Mouse (Mus musculus) hindbrain, embryonic 16.5 days (tissue): Measurements from ENCODE around the gene Cnot10. TPM values are rescaled to one million over a fixed set of nuclear protein-coding genes. Genes with fewer than 3 reads are reported as not detected.
A peak's percentile ranks its signal among the peaks of the same experiment; 100 is the strongest.

Experiments
- ATAC-seq: fragments of 200-750 bp; cut with Nextera tagmentation; 2 replicates; pipeline ENCODE4 v1.8.0; 2017; ENCODE audit warnings: moderate TSS enrichment, moderate library complexity
- H3K27ac ChIP-seq: fragments of 300-500 bp; sonication (generic); 2 replicates; pipeline ENCODE4 v1.5.1; 2014; ENCODE audit warnings: low read depth, mild to moderate bottlenecking, control low read depth, low read length, moderate library complexity
- H3K27me3 ChIP-seq: fragments of 300-500 bp; sonication (generic); replicated peaks from 2 replicates; pipeline ENCODE4 v1.6.1; 2014; ENCODE audit warnings: low read length; ENCODE audit not compliant: control insufficient read depth, insufficient read depth
- H3K36me3 ChIP-seq: fragments of 300-500 bp; sonication (generic); 2 replicates; pipeline ENCODE4 v1.6.1; 2014; ENCODE audit warnings: mild to moderate bottlenecking, low read length, moderate library complexity, mixed read lengths; ENCODE audit not compliant: control insufficient read depth, insufficient read depth
- H3K4me1 ChIP-seq: fragments of 300-500 bp; sonication (generic); 2 replicates; pipeline ENCODE4 v1.6.1; 2014; ENCODE audit warnings: low read depth, low read length; ENCODE audit not compliant: control insufficient read depth, insufficient read depth
- H3K4me2 ChIP-seq: fragments of 300-500 bp; sonication (generic); 2 replicates; pipeline ENCODE4 v1.6.1; 2014; ENCODE audit warnings: mild to moderate bottlenecking, low read length, control low read depth, moderate library complexity
- H3K4me3 ChIP-seq: fragments of 300-500 bp; sonication (generic); 2 replicates; pipeline ENCODE4 v1.5.1; 2014; ENCODE audit warnings: mild to moderate bottlenecking, low read length, control low read depth, moderate library complexity
- H3K9ac ChIP-seq: fragments of 300-500 bp; sonication (generic); 2 replicates; pipeline ENCODE4 v1.6.1; 2014; ENCODE audit warnings: low read depth, mild to moderate bottlenecking, control low read depth, low read length, moderate library complexity
- H3K9me3 ChIP-seq: fragments of 300-500 bp; sonication (generic); 2 replicates; pipeline ENCODE4 v1.6.1; 2014; ENCODE audit warnings: mild to moderate bottlenecking, low read length, moderate library complexity; ENCODE audit not compliant: control insufficient read depth
- WGBS: fragments of 180-500 bp; shearing (Covaris S2); extraction: QIAGEN DNeasy Blood & Tissue Kit; methylation state at CpG from one replicate; pipeline ENCODE4 v1.1.7; 2014; 5-methylcytosine and 5-hydroxymethylcytosine counted together
- polyA plus RNA-seq: library from polyadenylated mRNA; unstranded; fragments of >200 nt; fragmentation: Nextera tagmentation; extraction: Ambion mirVana; gene quantifications from 2 replicates; pipeline ENCODE4 v1.2.1, GENCODE M21; 2015

Gene Cnot10
- polyA plus RNA-seq, 1 experiment from 2014 or later, result 52.1 TPM

DNA sequence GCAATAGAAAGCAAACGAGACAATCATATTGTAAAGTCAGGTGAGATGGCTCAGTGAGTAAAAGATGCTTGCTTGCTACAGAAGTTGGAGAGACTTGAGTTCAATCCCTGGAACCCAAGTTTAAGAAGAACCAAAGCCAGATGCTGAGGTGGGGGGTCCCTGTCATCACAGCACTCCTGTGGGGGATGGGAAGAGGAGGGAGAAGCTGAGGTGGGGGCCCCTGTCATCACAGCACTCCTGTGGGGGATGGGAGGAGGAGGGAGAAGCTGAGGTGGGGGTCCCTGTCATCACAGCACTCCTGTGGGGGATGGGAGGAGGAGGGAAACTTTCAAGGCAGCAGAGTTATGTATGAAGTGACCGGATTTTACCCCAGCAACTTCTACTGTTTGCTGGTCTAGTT, 33.6 kb upstream of the Cnot10 start:
- peak overlapping the region; percentile 87 for H3K27ac ChIP-seq
- no peaks in the 10 kb centered on the region for H3K27me3 ChIP-seq
- peaks cover 7% of the 10 kb centered on the region; the same call in 1 of the 2 replicates for H3K4me1 ChIP-seq
- H3K9ac ChIP-seq, result no peak overlapping the region
- H3K36me3 ChIP-seq, result no peaks in the 10 kb centered on the region
- H3K4me2 ChIP-seq, result peak overlapping the region; percentile 66
- H3K4me3 ChIP-seq, result no peak overlapping the region
- ATAC-seq, result no peak
- 50% methylated on average over 2 of the region's 2 CpGs for WGBS
- H3K9me3 ChIP-seq, result no peaks in the 10 kb centered on the region

DNA sequence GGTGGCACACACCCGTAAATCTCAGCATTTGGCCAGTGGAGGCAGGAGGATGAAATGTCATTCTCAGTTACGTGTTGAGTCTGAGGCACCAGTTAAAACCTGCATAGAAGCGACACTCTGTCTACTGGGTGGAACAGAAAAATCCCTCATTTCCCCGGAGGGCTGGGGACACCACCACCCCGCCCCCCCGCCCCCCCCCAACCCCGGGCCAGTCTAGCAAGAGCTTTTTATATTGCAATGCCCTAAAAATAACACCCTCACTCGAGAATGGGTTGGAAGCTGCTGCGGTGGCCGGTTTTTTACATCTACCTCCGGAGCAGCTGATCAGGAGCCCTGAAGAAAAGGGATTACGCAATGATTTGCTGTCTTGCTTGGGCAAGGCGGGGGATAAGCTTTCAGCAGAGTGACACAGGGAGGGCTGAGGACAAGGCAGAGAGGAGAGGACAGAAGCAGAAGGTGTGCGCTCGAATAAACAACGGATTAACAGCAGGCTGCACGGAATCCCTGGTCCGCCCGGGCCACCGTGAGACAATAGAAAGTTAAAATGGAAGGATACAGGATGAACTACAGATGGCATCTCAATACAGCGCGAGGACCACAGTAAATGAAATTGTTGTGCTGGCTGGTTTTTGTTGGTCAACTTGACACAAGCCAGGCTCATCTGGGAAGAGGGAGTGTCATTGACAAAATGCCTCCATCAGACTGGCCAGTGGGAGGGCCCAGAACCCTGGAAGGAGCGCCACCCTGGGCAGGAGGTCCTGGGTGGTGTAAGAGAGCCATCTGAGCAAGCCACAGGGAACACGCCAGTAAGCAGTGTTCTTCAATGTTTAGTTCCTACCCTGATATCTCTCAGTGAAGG, 32.9 kb upstream of the Cnot10 start:
- H3K27ac ChIP-seq, result peak overlapping the region; percentile 87
- WGBS, result 6% methylated on average over 24 of the region's 24 CpGs
- no peaks in the 10 kb centered on the region for H3K9me3 ChIP-seq
- H3K4me1 ChIP-seq, result peaks cover 7% of the 10 kb centered on the region; the same call in 1 of the 2 replicates
- no peaks in the 10 kb centered on the region for H3K27me3 ChIP-seq
- H3K4me2 ChIP-seq, result peak overlapping the region; percentile 66
- H3K4me3 ChIP-seq, result peak overlapping the region; percentile 37
- ATAC-seq, result peak; percentile 80
- peak overlapping the region; percentile 65 for H3K9ac ChIP-seq
- H3K36me3 ChIP-seq, result no peaks in the 10 kb centered on the region

DNA sequence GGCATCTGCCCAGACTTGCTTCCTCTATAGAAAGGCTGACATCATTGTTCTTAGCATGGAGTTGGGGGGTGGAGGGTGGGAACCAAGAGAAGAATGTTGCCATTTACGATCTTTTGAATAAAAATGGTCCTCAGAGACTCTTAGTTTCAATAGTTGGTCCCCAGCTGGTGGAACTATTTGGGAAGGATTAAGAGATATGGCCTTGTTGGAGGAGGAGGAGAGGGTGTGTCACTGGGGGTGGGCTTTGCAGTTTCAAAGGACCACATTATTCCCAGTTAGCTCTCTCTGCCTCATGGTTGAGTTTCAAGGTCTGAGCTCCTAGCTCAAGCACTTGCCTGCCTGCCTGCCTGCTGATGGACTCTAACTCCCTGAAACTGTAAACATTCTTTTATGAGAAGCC, 32.0 kb upstream of the Cnot10 start:
- ATAC-seq, result no peak
- 56% methylated on average over 1 of the region's 1 CpGs for WGBS
- no peaks in the 10 kb centered on the region for H3K9me3 ChIP-seq
- H3K9ac ChIP-seq, result no peak overlapping the region
- no peak overlapping the region for H3K27ac ChIP-seq
- H3K36me3 ChIP-seq, result no peaks in the 10 kb centered on the region
- H3K4me1 ChIP-seq, result peaks cover 7% of the 10 kb centered on the region; the same call in 1 of the 2 replicates
- H3K4me3 ChIP-seq, result no peak overlapping the region
- H3K4me2 ChIP-seq, result no peak overlapping the region
- no peaks in the 10 kb centered on the region for H3K27me3 ChIP-seq

DNA sequence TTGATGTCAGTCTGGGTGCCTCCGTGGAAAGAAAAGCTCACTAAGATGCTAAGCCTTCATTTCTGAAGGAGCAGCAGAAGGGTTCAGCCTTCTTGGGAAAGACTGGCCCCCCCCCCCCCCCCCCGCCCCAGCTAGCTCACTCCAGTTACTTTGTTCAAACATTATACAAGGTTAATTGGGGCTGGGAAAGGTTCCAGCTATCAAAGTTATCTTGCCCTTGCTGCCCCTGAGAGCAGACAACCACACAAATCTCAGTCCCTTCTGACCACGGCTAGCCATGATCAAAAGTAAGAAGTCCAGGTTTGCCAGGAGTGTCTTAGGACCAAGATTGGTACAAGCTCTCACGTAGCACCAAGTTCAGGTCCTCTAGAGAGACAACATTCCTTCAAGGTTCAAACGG, 29.0 kb upstream of the Cnot10 start:
- ATAC-seq, result no peak
- H3K27me3 ChIP-seq, result no peaks in the 10 kb centered on the region
- H3K4me1 ChIP-seq, result peaks cover 7% of the 10 kb centered on the region; the same call in 1 of the 2 replicates
- no peaks in the 10 kb centered on the region for H3K36me3 ChIP-seq
- no peak overlapping the region for H3K27ac ChIP-seq
- 84% methylated on average over 4 of the region's 5 CpGs for WGBS
- no peaks in the 10 kb centered on the region for H3K9me3 ChIP-seq
- H3K9ac ChIP-seq, result no peak overlapping the region
- no peak overlapping the region for H3K4me3 ChIP-seq
- no peak overlapping the region for H3K4me2 ChIP-seq

DNA sequence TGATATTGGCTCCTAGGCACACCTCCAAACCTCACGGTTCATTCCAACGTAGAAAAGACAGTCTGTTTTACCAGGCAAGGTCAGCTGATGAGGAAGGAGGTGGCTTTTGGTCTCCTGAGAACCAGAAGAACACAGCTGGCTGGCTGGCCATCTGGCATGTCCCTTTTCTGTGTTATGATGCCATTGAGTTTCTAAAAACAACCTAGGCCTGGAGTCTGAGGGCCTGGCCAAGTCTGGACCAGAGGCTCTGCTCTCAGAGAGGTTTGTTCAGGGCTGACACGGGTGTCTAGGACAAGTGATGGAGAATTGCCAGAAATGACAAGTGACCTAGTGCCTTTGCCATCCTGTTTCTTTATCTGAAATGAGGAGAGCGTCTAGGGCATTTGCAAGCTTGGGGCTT, 28.1 kb upstream of the Cnot10 start:
- WGBS, result 75% methylated on average over 4 of the region's 4 CpGs
- Histone ChIP-seq H3K36me3 (no peaks in the 10 kb centered on the region), H3K27ac (no peak overlapping the region), H3K9ac (no peak overlapping the region), H3K4me1 (no peaks in the 10 kb centered on the region; the same call in 1 of the 2 replicates), H3K4me2 (no peak overlapping the region), H3K27me3 (no peaks in the 10 kb centered on the region), H3K9me3 (no peaks in the 10 kb centered on the region), H3K4me3 (no peak overlapping the region)
- no peak for ATAC-seq

DNA sequence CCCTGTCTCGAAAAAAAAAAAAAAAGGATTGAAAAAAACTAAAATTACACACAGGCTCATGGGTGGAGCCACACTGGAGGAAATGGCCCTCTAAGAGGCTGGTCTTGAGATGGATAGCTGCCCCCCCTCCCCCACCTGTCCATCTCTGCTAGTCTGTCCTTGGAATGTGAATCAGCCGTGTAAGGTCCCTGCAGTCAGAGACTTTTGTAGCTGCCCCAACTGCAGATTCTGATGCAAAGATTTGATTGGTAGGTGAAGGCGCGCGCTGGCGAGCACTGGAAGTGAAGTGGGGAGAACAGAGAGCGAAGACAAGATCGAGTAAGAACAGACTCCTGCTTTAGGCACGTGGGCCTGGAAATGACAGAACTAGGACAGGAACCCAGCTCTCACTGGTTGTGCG, 26.9 kb upstream of the Cnot10 start:
- Histone ChIP-seq H3K4me3 (no peak overlapping the region), H3K36me3 (no peaks in the 10 kb centered on the region), H3K4me1 (no peaks in the 10 kb centered on the region), H3K4me2 (no peak overlapping the region), H3K27ac (no peak overlapping the region), H3K9ac (no peak overlapping the region), H3K27me3 (no peaks in the 10 kb centered on the region), H3K9me3 (no peaks in the 10 kb centered on the region)
- no peak for ATAC-seq
- WGBS, result 80% methylated on average over 10 of the region's 10 CpGs

DNA sequence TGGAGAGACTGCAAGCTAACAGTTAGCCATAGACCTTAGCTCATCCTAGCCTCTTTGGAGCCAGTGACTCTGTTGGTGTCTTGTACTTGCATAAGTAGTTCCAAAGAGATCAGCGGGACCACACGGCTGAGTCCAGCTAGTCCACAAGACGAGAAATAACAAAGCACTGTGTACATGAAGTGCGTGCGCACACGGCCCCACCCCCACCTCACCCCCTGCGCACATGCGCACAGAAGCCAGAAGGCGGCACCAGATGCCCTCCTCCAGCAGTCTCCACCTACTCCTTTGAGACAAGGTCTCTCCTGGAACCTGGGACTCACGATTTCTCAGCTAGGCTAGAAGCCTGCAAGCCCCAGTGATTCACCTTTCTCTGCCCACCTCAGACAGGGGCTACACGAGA, 23.8 kb upstream of the Cnot10 start:
- ATAC-seq, result no peak
- Histone ChIP-seq H3K27ac (no peak overlapping the region), H3K9me3 (no peaks in the 10 kb centered on the region), H3K4me2 (no peak overlapping the region), H3K27me3 (no peaks in the 10 kb centered on the region), H3K4me3 (no peak overlapping the region), H3K9ac (no peak overlapping the region), H3K4me1 (no peaks in the 10 kb centered on the region; the same call in 1 of the 2 replicates), H3K36me3 (no peaks in the 10 kb centered on the region)
- 87% methylated on average over 11 of the region's 11 CpGs for WGBS

DNA sequence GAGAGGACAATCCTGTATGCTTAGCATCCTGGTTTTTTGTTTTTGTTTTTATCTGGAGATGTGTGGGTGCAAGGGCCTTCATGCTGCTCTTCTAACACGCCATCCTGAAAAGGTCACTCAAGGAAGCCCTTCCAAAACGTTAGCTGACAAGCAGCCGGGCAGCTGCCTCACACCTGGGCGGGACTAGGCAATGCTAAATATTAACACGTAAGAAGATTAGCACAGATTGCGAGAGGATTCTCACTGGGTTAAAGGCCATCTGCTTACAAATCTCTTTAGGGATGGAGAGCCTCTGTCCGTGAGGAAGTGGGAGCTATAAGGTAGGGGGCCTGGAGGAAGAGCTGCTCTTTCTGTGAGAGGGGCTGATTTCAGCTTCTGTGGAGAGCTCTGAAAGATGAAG, 22.0 kb upstream of the Cnot10 start:
- Histone ChIP-seq H3K9ac (no peak overlapping the region), H3K27ac (no peak overlapping the region), H3K4me1 (no peaks in the 10 kb centered on the region; the same call in 1 of the 2 replicates), H3K9me3 (no peaks in the 10 kb centered on the region), H3K27me3 (no peaks in the 10 kb centered on the region), H3K4me2 (no peak overlapping the region), H3K36me3 (no peaks in the 10 kb centered on the region), H3K4me3 (no peak overlapping the region)
- ATAC-seq, result no peak
- 54% methylated on average over 7 of the region's 7 CpGs for WGBS

DNA sequence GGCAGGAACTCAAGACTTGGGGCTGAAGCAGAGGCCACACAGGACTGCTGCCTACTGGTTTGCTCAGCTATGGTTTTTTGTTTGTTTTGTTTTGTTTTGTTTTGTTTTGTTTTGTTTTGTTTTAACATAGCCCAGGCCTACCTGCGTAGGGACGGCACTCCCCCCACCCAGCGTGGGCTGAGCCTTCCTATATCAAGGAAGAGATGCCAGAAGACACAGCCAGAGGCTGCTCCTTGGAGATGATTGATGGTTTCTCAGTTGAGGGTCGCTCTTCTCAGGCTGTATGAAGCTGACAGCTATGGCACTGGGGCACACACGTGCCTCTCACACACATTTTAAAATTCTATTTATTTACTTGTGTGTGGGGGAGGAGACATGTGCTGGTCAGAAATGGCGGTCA, 21.0 kb upstream of the Cnot10 start:
- 51% methylated on average over 6 of the region's 6 CpGs for WGBS
- Histone ChIP-seq H3K27me3 (no peaks in the 10 kb centered on the region), H3K27ac (peak overlapping the region; percentile 23; the same call in 1 of the 2 replicates), H3K36me3 (no peaks in the 10 kb centered on the region), H3K4me2 (no peak overlapping the region), H3K4me3 (no peak overlapping the region), H3K4me1 (no peaks in the 10 kb centered on the region; the same call in 1 of the 2 replicates), H3K9me3 (no peaks in the 10 kb centered on the region), H3K9ac (no peak overlapping the region)
- ATAC-seq, result 0 out of 2 replicates have a peak, but pooled peaks have one; percentile 45
